10 mouse cellular contexts compared by ENCODE assay signal in the genomic region with DNA sequence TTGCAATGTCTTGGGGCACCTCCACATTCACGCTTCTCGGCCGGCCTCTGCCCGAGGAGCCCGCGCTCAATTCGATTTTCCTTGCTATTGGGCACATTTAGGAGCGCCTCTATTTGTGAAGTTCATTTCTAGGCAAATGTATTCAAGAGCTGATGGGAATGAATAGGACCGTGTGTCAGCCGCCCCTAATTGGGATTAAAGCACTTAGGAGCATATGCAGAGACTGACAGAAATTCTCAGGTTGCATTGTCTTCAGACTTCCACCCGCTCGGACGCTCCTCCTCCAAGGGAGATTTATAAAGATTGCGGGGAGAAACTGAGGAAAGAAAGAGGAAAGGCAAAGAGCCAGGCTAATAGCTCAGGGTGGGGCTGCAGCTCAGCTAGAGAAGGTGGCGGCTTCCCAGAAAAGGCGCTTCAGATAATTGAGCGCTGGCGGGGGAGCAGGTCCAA. TPM values are rescaled to one million over a fixed set of nuclear protein-coding genes. Genes with fewer than 3 reads are reported as not detected.
DNase-seq lines count a peak whose midpoint lies in the region; ATAC-seq and TF ChIP-seq lines count a peak whose summit lies in the region.
"Had no signal": no experiment of that assay in that cellular context is flagged by ENCODE, and none has a peak within 500 bp of the region (broad histone marks: within the 10 kb centered on the region; RNA-seq: fewer than 3 reads in every experiment).

No protein-coding gene starts in this region.

- peak; percentile 69 for ATAC-seq in forebrain, embryonic 15.5 days (replicated peaks)
- ATAC-seq in midbrain, embryonic 12.5 days (ENCODE audit: low FRiP score, low read depth) = peak; percentile 51
- no peak for ATAC-seq in erythroblast, adult 5-6 weeks (replicated peaks; ENCODE audit: low FRiP score, poor library complexity, severe bottlenecking)

- peaks cover 83% of the 10 kb centered on the region for H3K27me3 ChIP-seq in E14TG2a.4 (ENCODE audit: insufficient read depth, low read length)
- H3K27me3 ChIP-seq in forebrain, embryonic 15.5 days = peaks cover 72% of the 10 kb centered on the region
- H3K27me3 ChIP-seq in midbrain, embryonic 12.5 days = peaks cover 90% of the 10 kb centered on the region

- H3K27ac ChIP-seq in forebrain, embryonic 15.5 days (replicated peaks) = no peak overlapping the region
- H3K27ac ChIP-seq in midbrain, embryonic 12.5 days (replicated peaks) = no peak overlapping the region

- H3K9me3 ChIP-seq in E14TG2a.4 (ENCODE audit: low read length) = no peaks in the 10 kb centered on the region
- H3K9me3 ChIP-seq in forebrain, embryonic 15.5 days = no peaks in the 10 kb centered on the region
- H3K9me3 ChIP-seq in midbrain, embryonic 12.5 days = no peaks in the 10 kb centered on the region

- H3K36me3 ChIP-seq in E14TG2a.4 (ENCODE audit: insufficient read depth, low read length) = no peaks in the 10 kb centered on the region
- H3K36me3 ChIP-seq in forebrain, embryonic 15.5 days = no peaks in the 10 kb centered on the region
- H3K36me3 ChIP-seq in midbrain, embryonic 12.5 days = no peaks in the 10 kb centered on the region

- no peak overlapping the region for H3K9ac ChIP-seq in forebrain, embryonic 15.5 days (replicated peaks)
- no peak overlapping the region for H3K9ac ChIP-seq in midbrain, embryonic 12.5 days (replicated peaks)

- peak overlapping the region; percentile 78 for H3K4me3 ChIP-seq in E14TG2a.4 (replicated peaks; ENCODE audit: low read length)
- peak overlapping the region; percentile 47 for H3K4me3 ChIP-seq in forebrain, embryonic 15.5 days
- 0 out of 2 replicates have a peak overlapping the region, but pooled peaks have one; percentile 13 for H3K4me3 ChIP-seq in midbrain, embryonic 12.5 days

- under 1% methylated on average over 18 of the region's 18 CpGs for WGBS in forebrain, embryonic 15.5 days
- WGBS in midbrain, embryonic 12.5 days = under 1% methylated on average over 18 of the region's 18 CpGs

- peak; percentile 20 to 45 for DNase-seq in cerebellum, postnatal 25 days
- DNase-seq in cerebellum, adult 9-11 months = no peak
- DNase-seq in urinary bladder, postnatal 36 days (ENCODE audit: low spot score in 2 of 2) = no peak
- DNase-seq in testis, postnatal 14 days (ENCODE audit: low spot score) = no peak
- DNase-seq: right cerebral cortex, postnatal 14 days had no signal

- no peak for TF ChIP-seq CTCF in E14TG2a.4 (conservative IDR thresholded peaks at IDR 0.05; ENCODE audit: low read length)

- H3K4me1 ChIP-seq in E14TG2a.4 (replicated peaks; ENCODE audit: low read depth, low read length) = peaks cover 41% of the 10 kb centered on the region
- peaks cover 27% of the 10 kb centered on the region for H3K4me1 ChIP-seq in forebrain, embryonic 15.5 days
- H3K4me1 ChIP-seq in midbrain, embryonic 12.5 days = peaks cover 32% of the 10 kb centered on the region

- peak overlapping the region; percentile 91 for H3K4me2 ChIP-seq in forebrain, embryonic 15.5 days (replicated peaks)
- peak overlapping the region; percentile 67 for H3K4me2 ChIP-seq in midbrain, embryonic 12.5 days (replicated peaks)

RNA-seq across cellular contexts. Expression of gene Prdm13, which starts 3.8 kb away (rescaled TPM):
- 0.14 and 0.34 TPM in 2 replicates for polyA plus RNA-seq in forebrain, embryonic 15.5 days (2015; fragmentation: Nextera tagmentation; extraction: Ambion mirVana)
- 0.17 and 1.4 TPM in 2 replicates for polyA plus RNA-seq in midbrain, embryonic 12.5 days (2016; fragmentation: Nextera tagmentation; extraction: Ambion mirVana)
- total RNA-seq in erythroblast, adult 5-6 weeks (2015; ENCODE audit: low replicate concordance) = not detected in 2 replicates
- total RNA-seq in erythroblast, adult 5-6 weeks (2017; ENCODE audit: low replicate concordance) = not detected in 2 replicates
- total RNA-seq: gastrocnemius, postnatal 25 days had no signal

RNA-seq across cellular contexts. Expression of gene Ccnc, which starts 38.0 kb away (rescaled TPM):
- polyA plus RNA-seq in forebrain, embryonic 15.5 days (2015; fragmentation: Nextera tagmentation; extraction: Ambion mirVana) = 65.0 and 72.7 TPM in 2 replicates
- polyA plus RNA-seq in midbrain, embryonic 12.5 days (2016; fragmentation: Nextera tagmentation; extraction: Ambion mirVana) = 67.8 and 68.9 TPM in 2 replicates
- 17.5 and 28.0 TPM in 2 replicates for total RNA-seq in erythroblast, adult 5-6 weeks (2015; ENCODE audit: low replicate concordance)
- 19.7 and 23.0 TPM in 2 replicates for total RNA-seq in erythroblast, adult 5-6 weeks (2017; ENCODE audit: low replicate concordance)

Comparison
In these comparisons a context has a peak if more than half of its experiments do, and no peak if none do; other contexts are left out.
1. DNase-seq: peak in cerebellum, postnatal 25 days (2 of 2); none in cerebellum, adult 9-11 months (single experiment), urinary bladder, postnatal 36 days (0 of 2) and testis, postnatal 14 days (single experiment).
2. H3K4me3 ChIP-seq: peak in every context shown above with its lines; median percentile 78 in E14TG2a.4; 47 in forebrain, embryonic 15.5 days; 13 in midbrain, embryonic 12.5 days.